Mouse (Mus musculus): ENCODE measurements around the gene Mill1.
"Not testable (repeated sequence)": the region's sequence is repeated elsewhere in the genome, so short reads cannot be mapped to it uniquely, and the experiment has no call there.

The Mill1 gene

DNA sequence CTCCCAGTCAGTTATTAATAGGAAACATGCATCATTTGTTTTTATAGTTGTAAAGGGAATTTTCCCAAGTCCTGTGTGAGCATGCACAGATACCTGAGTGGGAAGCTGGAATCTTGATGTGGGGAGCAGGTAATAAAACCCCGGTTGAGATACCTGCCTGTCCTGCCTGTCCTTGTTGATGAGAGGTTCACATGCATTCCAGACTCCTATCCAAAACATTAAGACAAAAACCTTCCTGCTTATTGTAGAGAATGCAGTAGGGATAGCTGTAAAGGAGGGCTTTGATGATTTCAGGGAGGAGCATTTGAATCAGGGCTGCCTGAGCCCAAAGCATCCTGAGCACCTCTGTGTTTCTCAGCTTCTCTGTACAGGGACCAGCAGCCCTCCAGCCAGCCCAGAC is at the start of gene Mill1:
Gene Mill1, plus strand, starts transcription at position 301 of the 400 bp plus-strand sequence.
- no peak for DNase-seq (ENCODE audit: low spot score in 2 of 2)

DNA sequence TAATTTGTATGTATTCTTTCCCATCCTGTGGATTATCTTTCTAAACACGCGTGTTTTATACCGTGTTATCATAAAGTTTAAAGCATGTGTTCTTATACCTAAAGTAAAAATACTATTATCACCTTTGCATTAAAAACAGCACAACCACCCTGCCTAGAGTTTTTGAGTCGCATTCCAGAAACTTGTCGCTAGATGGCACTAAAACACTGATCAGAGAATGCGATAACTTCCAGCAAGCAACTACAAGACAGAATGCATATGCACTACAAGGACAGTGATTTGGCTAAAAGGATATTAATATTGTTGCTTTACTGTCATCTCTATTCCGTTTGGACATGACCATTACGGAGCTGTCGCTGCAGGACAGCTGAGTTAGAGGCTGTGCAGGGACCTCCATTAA is 34.2 kb upstream of the Mill1 start:
- peak in 1 of 2 experiments; percentile 3 for DNase-seq (ENCODE audit: low spot score in 2 of 2)

DNA sequence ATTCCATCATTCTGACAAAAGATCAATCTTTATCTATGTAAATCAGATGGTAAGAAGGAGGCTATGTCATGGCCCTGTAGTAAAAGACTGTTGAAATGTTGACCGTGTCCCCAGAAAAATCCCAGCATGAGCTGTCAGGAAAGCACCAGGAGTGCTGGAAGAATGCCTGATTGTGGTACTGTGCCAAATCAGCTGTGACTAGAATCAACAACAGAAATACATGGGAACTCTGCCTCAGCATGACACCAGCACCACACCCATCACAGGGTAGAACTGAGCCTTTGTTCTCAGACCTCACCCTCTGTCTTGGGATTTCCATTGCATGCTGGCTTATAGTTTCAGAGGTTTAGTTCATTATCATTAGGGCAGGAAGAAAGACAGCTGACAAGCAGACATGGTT is 30.4 kb upstream of the Mill1 start:
- no peak for DNase-seq (ENCODE audit: low spot score in 2 of 2)

DNA sequence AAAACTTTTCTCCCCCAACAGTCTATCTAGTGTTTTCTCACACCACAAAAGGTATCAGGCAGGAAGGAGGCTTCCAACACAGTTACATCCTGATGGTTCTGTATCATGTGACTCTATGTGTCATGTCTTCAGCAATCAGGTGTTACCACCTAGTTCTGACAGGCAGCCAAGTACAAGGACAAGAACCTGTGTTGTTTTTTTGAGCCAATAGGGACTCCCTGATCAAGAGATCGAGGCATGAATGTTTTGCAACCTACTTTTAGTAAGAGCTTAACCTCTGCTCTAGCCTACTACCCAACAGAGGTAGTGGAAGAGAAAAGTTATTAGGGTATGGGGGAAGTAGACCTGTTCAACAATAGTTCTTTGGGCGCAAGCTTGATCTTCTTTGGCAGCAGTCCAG is 6.6 kb upstream of the Mill1 start:
- no peak for DNase-seq (ENCODE audit: low spot score in 2 of 2)

DNA sequence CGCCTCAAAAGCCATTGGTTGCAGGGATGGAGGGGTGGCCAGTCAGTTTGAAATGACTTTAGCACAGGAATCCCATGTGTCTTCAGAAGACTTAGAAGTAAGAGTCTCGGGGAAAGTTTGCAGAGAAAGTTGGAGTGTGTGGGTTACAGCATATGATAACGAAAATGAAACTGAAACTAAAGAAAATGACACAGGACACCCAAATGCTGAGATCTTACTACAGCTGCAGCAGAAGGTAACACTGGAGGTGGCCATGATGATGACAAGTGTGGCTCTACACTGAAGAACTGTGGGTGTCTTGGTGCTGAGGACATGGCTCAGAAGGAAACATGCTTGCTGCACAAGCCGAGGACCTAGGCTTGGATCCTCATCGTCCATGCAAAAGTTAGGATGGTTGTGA is 3.9 kb upstream of the Mill1 start:
- DNase-seq (ENCODE audit: low spot score in 2 of 2): no peak

DNA sequence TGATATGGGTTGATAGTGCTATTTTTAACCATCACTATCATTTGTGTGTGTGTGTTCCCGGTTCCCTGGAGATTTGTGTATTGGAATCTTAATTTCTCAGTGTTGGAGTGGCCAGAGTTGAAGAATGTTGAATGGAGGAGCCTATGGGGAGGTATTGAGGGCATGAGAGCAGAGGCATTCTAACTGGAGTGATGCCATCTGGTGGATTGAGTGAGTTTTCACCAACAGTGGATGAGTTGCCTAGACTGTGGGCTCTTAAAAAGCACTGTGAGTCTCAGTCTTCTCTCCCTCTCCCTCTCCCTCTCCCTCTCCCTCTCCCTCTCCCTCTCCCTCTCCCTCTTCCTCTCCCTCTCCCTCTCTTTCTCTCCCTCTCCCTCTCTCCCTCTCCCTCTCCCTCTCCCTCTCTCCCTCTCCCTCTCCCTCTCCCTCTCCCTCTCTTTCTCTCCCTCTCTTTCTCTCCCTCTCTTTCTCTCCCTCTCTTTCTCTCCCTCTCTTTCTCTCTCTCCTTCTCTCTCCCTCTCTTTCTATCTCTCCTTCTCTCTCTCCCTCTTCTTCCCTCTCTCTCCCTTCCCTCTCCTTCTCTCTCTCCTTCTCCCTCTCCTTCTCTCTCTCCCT is 1.1 kb upstream of the Mill1 start:
- not testable (repeated sequence) for DNase-seq (ENCODE audit: low spot score in 2 of 2)

DNA sequence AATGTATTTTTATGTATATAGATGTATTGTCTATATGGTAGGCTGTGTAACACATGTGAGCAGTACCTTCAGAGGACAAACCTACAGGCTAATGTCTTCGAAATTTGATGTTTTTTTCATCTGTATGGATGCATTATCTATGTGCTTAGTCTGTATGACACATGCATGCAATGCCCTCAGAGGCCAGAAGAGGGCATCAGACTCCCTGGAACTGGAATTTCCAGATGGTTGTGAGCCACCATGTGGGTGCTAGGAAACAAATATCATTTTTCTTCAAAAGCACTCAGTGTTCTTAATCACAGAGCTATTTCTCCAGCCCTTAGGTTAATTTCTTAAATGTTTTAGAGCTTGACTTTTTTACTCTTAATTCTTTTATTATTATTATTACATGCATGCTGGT is 15.1 kb downstream of the Mill1 start:
- DNase-seq (ENCODE audit: low spot score in 2 of 2): no peak

DNA sequence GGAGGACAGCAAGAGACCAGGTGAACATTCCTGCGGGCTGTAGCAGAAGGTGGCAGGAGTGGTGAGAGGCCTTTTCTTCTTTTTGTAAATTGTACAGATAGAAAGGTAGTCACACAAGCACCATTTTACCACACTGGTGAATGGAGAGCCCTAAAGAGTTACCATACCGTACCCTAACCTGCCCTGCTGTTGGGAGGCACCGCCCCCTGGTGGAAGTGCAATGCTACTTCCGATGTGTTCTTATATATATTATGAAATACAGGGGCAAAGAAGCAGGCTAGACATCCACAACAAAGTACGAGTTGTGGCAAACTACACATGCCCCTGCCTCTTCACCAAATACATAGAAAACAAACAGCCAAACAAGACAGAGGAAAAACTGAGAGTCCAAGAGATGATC is 19.9 kb downstream of the Mill1 start:
- no peak for DNase-seq (ENCODE audit: low spot score in 2 of 2)

Measured in frontal cortex, postnatal 14 days (tissue).